Mouse (Mus musculus): ENCODE measurements around the gene Tmem170b.

DNA sequence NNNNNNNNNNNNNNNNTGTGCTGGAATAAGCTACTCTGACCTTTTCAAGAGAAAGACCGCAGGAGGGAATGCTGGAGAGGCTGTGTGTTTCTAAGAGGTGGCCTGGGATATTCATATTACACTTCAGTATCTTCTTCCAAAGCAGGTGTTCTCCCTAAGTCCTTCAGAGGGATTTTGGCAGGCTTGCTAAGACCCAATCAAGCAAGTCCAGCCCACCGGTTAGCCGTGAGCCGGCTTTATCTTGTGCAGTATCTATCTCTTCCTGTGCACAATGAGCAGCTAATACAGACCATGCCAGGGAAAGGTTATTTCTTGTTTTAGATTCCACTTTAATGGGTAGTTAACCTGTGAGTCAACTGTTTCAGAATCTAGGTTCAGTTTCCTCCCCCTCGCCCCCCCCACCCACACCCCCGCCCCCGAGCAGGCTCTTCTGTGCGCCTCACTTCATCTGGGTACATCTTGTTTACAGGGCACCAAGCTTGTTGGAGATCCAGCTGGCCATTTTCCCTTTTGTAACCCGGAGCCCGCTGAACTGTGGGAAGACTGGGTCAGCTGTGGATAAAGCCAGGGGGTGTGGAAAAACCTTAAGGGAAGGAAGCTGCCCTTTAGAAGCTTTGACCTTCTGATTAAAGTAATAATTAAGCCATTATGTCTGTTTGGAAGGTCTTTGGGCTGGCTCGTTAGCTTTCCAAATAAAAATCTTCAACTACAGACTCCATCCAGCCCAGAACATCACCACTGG is 54.5 kb downstream of the Tmem170b start:
- TF ChIP-seq CTCF (IDR thresholded peaks at IDR 0.05; ENCODE audit: borderline replicate concordance, extremely low read depth, insufficient read depth, insufficient read length) (no peak), POLR2A (IDR thresholded peaks at IDR 0.05; ENCODE audit: borderline replicate concordance, extremely low read depth, insufficient read depth, insufficient read length, poor library complexity, severe bottlenecking) (no peak)
